Mouse (Mus musculus) brain, adult 2 months (tissue): Measurements from ENCODE around the gene Xylb.
"Not testable (repeated sequence)": the region's sequence is repeated elsewhere in the genome, so short reads cannot be mapped to it uniquely, and the experiment has no call there.

ENCODE experiments used
- DNase-seq: peaks from one replicate; pipeline ENCODE4 v3.0.0; 2011; ENCODE audit warnings: low read depth, low spot score

The Xylb gene

DNA sequence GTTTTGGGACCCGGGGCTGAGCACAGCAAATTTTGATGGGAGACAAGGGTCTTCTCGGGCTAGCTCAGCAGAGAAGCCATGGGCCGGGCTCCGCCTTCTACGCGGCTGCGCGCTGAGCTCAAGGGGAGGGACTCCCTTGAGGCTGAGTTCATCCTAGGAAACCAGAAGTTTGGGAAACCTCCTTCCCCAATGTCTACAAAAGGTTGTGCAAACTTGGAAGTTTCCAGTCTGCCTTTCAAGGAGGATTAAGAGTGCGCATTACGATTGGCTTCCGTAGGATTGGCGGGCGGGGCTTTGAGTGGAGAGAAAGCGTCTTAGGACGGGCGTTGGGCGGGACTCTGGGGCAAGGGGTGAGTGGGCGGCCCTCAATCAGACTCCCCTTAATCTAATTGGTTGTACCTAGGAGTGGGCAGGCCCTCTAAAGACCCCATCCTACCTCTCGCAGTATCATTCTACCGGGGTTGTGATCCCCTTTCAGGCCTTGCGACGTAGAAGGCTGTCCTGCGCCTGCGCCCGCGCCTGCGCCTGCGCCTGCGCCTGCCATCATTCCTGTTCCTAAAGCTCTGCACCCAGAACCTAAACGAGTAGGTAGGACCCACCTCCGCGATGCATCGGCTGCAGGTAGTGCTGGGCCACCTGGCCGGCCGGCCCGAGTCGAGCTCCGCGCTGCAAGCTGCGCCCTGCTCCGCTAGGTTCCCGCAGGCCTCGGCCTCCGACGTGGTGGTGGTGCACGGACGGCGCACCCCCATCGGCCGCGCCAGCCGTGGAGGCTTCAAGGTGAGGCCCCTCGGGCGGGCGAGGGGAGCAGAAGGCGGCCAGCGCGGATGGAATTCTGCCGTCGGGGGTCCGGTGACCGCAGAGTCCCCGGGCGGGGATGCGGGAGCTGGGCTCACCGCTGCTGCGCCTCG, 16.0 kb upstream of the Xylb start, which contains the start of gene Myd88:
TSS of gene Myd88 (minus strand) at position 503 of the 908 bp plus-strand sequence.
- peak; percentile 99 for DNase-seq

DNA sequence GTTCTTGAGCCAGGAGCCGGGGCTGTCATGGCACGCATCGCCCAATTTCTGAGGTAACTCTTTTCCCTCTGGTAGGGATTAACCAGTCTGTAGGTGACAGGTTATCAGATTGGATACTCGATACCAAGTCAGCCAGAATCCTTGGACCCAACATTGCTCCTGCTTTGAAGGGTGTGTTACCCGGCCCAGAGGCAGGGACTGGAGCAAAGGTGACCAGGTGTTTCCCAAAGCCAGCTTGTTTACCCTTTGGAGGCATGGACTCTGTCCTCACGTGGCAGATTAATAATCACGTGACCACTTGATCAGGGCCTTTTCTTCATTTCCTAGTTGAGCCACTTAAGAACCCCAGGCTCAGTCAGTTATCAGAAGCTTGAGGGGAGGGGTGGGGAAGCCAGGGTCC, 14.5 kb upstream of the Xylb start:
- no peak for DNase-seq

DNA sequence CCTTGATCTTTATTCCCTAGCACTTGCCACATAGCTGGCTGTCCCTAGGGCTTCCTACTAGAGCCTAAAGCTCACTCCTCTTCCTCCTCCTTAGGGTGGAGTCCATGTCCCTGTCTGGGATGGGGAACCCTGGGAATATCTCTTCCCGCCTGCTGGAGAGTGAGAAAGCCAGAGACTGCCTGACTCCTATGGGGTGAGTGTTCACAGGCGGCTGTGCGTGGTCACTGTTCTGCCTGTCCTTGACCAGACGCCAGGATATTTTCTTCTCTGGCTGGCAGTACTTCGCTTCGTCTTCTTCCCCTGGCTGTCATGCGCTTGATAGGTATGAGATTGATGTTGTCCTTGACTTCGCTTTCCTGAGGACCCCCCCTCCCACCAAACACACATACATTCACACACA, 10.8 kb upstream of the Xylb start:
- DNase-seq = no peak

- DNase-seq = no peak
These were observed 6.7 kb upstream of the Xylb start for GRCm38 (mm10) chr9:119350531-119350930.

GRCm38 (mm10) chr9:119350947-119351705, 6.1 kb upstream of the Xylb start:
- no peak for DNase-seq

DNA sequence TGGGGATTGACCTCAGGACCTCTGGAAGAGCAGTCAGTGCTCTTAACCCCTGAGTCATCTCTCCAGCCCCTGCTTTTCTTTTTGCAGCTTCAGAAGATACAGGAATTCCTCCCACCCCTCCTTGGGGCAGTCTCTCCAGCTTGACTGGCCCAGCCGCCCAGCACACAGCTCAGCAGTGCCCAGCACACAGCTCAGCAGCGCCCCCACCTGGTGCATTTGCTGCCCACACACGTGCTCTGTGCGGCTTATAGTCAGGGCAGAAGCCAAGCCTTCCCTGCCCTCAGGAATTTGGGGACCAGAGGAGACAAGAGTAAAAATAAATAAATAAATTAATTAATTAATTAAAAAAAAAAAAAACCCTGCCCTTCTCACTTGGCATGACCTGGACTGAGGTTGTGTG, 5.1 kb upstream of the Xylb start:
- DNase-seq = peak; percentile 84

DNA sequence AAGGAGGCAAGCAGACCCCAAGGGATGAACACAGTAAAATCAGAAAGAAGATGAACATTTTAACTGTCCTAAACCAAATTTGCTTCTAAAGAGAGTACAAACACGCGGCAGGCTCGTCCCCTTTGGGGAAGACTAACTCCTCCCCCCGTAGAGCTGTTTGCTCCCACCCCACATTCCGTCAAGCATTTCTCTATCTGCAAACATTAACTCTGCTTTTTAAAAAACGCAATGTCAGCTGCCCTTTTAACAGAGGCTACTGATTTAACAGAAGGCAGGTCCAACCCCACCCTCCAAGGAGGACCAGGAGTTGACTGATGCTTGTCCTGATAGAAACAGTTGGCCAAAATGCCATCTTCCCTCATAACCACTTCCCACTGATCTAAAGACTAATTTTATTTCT, 3.3 kb upstream of the Xylb start:
- no peak for DNase-seq

DNA sequence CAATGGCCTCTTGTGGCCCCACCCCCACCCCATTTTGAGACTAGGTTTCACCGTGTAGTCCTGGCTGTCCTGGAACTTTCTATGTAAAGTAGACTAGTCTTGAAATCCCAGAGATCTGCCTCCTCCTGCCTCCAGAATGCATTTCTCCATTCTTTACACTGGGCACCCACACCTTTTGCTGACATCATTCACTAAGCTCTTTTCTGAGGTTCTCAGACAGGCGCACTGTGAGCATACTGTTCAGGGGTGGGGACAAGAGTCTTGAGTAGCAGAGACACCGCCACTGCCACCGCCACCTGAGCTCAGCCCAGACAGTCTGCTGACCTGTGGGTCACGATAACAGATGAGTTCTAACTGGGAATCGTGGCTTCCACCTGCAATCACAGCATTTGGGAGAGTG, 1.2 kb upstream of the Xylb start:
- peak; percentile 59 for DNase-seq

- DNase-seq = no peak
These were observed 863 bp downstream of the Xylb start for GRCm38 (mm10) chr9:119358058-119358429.

- no peak for DNase-seq
These were observed 4.2 kb downstream of the Xylb start for GRCm38 (mm10) chr9:119361416-119361815.

DNA sequence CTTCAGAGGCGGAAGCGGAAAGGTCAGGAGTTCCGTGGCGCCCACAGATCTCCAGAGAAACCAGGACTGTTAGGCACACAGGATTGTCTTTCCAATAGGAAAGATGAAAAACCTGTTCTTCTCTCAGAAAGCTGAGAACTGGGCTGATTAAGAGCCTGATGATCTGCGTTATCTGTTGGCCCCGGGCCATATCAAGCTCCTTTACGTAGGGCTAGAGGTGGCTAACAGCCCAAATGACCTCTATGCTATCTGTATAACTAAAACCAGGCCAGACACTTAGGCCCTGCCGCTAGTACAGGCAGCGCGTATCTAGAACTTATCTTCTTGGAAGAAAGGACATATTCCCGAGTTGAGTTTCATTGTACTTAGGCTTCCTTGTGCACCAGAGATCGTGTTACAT, 6.0 kb downstream of the Xylb start:
- no peak for DNase-seq

- DNase-seq = peak; percentile 43
These were observed 8.1 kb downstream of the Xylb start, which contains the start of gene Slc22a14 for GRCm38 (mm10) chr9:119365284-119365683. Gene Slc22a14, minus strand, starts transcription at chr9:119365553.

- DNase-seq = no peak
These were observed 11.2 kb downstream of the Xylb start for GRCm38 (mm10) chr9:119368367-119368766.

- DNase-seq = not testable (repeated sequence)
These were observed 13.6 kb downstream of the Xylb start for GRCm38 (mm10) chr9:119370770-119371169.

DNA sequence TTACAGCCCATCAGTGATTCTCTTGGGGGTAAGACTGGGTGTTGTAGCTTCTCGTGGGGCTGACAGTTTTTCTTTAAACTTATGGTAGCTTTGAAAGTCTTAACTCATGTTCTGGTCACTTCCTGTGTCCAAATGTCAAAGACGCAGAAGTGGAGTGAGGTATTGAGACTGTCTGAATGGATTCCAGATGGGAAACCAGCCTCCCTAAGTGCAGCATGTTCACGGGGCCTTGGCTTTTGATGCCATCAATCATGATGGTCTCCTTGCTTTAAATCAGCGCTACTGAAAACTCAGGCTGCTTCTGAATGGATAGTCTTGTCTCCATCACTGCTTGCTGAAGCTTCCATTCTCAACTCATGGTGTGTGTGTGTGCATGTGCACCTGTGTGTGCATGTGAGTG, 14.1 kb downstream of the Xylb start:
- DNase-seq = no peak

GRCm38 (mm10) chr9:119375008-119375407, 17.8 kb downstream of the Xylb start:
- DNase-seq = no peak

- DNase-seq = no peak
These were observed 18.4 kb downstream of the Xylb start for GRCm38 (mm10) chr9:119375556-119375955.

GRCm38 (mm10) chr9:119378231-119378630, 21.1 kb downstream of the Xylb start:
- no peak for DNase-seq

GRCm38 (mm10) chr9:119382603-119383002, 25.4 kb downstream of the Xylb start:
- DNase-seq = peak; percentile 74

- DNase-seq = no peak
These were observed 31.8 kb downstream of the Xylb start for GRCm38 (mm10) chr9:119388956-119389355.

- no peak for DNase-seq
These were observed 33.0 kb downstream of the Xylb start for GRCm38 (mm10) chr9:119390214-119390613.

GRCm38 (mm10) chr9:119394808-119395207, 37.6 kb downstream of the Xylb start:
- DNase-seq = no peak

DNA sequence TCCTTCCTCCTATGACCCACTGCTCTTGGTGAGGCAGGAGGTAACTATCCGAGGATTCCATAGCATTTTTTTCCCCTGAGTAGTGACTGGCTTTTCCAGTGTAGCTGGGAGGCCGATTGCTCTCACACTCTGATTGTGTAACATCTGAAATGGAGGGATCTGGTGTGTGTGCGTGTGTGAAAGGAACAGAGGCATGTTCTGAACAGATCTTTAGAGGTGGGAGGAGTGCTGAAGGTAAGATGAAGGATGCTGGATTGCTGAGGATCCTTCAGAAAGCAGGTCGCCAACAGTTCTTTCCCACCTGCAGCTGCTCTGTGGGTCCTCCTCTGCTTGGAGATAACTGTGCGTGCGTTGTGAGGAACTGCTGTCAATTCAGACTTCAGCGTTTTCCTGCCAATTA, 44.2 kb downstream of the Xylb start:
- peak; percentile 75 for DNase-seq
